In genomic region chr19:57098241-57099093, GRCm38 (mm10) we compare ENCODE assay signal across 8 mouse cellular contexts.
A peak's percentile ranks its signal among the peaks of the same experiment; 100 is the strongest.
DNase-seq lines count a peak whose midpoint lies in the region; ATAC-seq and TF ChIP-seq lines count a peak whose summit lies in the region.

No protein-coding gene starts in this region.

- peak overlapping the region; percentile 19; the same call in 1 of the 2 replicates for H3K27ac ChIP-seq in liver, adult 2 months (replicated peaks; ENCODE audit: insufficient read depth, low read depth, low read length)
- peak overlapping the region; percentile 82 for H3K27ac ChIP-seq in cerebellum, adult 2 months (ENCODE audit: insufficient read depth, low read length)
- H3K27ac ChIP-seq in intestine, postnatal 0 days (ENCODE audit: low read depth, low read length) = peak overlapping the region; percentile 46
- H3K27ac ChIP-seq in lung, embryonic 14.5 days (ENCODE audit: low read depth) = peak overlapping the region; percentile 62

- no peaks in the 10 kb centered on the region for H3K27me3 ChIP-seq in liver, adult 2 months (ENCODE audit: control insufficient read depth, insufficient read depth, low read length)
- H3K27me3 ChIP-seq in cerebellum, adult 2 months (ENCODE audit: control insufficient read depth, insufficient read depth, low read length) = no peaks in the 10 kb centered on the region
- no peaks in the 10 kb centered on the region for H3K27me3 ChIP-seq in intestine, postnatal 0 days (replicated peaks; ENCODE audit: control insufficient read depth, insufficient read depth, low read length)
- no peaks in the 10 kb centered on the region for H3K27me3 ChIP-seq in lung, embryonic 14.5 days (ENCODE audit: insufficient read depth, low read length)

- no peaks in the 10 kb centered on the region; the same call in 1 of the 2 replicates for H3K79me2 ChIP-seq in liver, adult 2 months (ENCODE audit: control insufficient read depth, insufficient read depth, low read length)

- TF ChIP-seq CTCF in liver, adult 2 months (IDR thresholded peaks at IDR 0.05; ENCODE audit: low read depth, low read length) = no peak
- no peak for TF ChIP-seq CTCF in cerebellum, adult 2 months (IDR thresholded peaks at IDR 0.05; ENCODE audit: borderline replicate concordance, insufficient read depth, low read depth, low read length)
- peak; percentile 48 for TF ChIP-seq CTCF in intestine, postnatal 0 days (IDR thresholded peaks at IDR 0.05; ENCODE audit: low read depth)
- TF ChIP-seq CTCF in lung, embryonic 14.5 days (IDR thresholded peaks at IDR 0.05; ENCODE audit: low read depth) = peak; percentile 26; the same call in 1 of the 2 replicates

- peaks cover 12% of the 10 kb centered on the region for H3K4me1 ChIP-seq in liver, adult 2 months (ENCODE audit: control insufficient read depth, insufficient read depth, low read length)
- H3K4me1 ChIP-seq in cerebellum, adult 2 months (ENCODE audit: control insufficient read depth, insufficient read depth, low read length) = peaks cover 32% of the 10 kb centered on the region
- H3K4me1 ChIP-seq in intestine, postnatal 0 days (replicated peaks; ENCODE audit: control insufficient read depth, insufficient read depth, low read length) = peaks cover 4% of the 10 kb centered on the region; the same call in 1 of the 2 replicates
- 0 out of 2 replicates have a peak, but pooled peaks cover 1% of the 10 kb centered on the region for H3K4me1 ChIP-seq in lung, embryonic 14.5 days (ENCODE audit: insufficient read depth)

- H3K4me2 ChIP-seq in intestine, postnatal 0 days (replicated peaks; ENCODE audit: low read depth) = no peak overlapping the region
- H3K4me2 ChIP-seq in lung, embryonic 14.5 days = no peak overlapping the region

- no peaks in the 10 kb centered on the region for H3K36me3 ChIP-seq in liver, adult 2 months (ENCODE audit: control insufficient read depth, insufficient read depth, low read length)
- no peaks in the 10 kb centered on the region for H3K36me3 ChIP-seq in intestine, postnatal 0 days (ENCODE audit: control insufficient read depth, insufficient read depth)
- no peaks in the 10 kb centered on the region for H3K36me3 ChIP-seq in lung, embryonic 14.5 days (ENCODE audit: insufficient read depth)

- ATAC-seq in intestine, postnatal 0 days = no peak
- ATAC-seq in lung, embryonic 14.5 days (ENCODE audit: insufficient read depth) = peak; percentile 55; the same call in 1 of the 2 replicates
- ATAC-seq in monocyte, adult 5-6 weeks (replicated peaks; ENCODE audit: insufficient number of reproducible peaks, low FRiP score, low TSS enrichment, poor library complexity, severe bottlenecking) = no peak

- no peak for TF ChIP-seq POLR2A in liver, adult 2 months (IDR thresholded peaks at IDR 0.05; ENCODE audit: extremely low read depth, insufficient read depth, low read length)
- no peak for TF ChIP-seq POLR2A in cerebellum, adult 2 months (IDR thresholded peaks at IDR 0.05; ENCODE audit: borderline replicate concordance, insufficient read depth, low read length)

- peak; percentile 55 for DNase-seq in liver, adult 2 months (ENCODE audit: extremely low read depth, low read depth, low spot score)
- no peak for DNase-seq in liver
- DNase-seq in cerebellum, adult 2 months = peak; percentile 74 to 90
- peak; percentile 39 to 44 for DNase-seq in gastrocnemius, adult 8-10 months (ENCODE audit: low spot score in 2 of 2)
- DNase-seq in lung, embryonic 14.5 days = peak; percentile 68
- DNase-seq in thymus, postnatal 4 days = no peak

- H3K9me3 ChIP-seq in intestine, postnatal 0 days (ENCODE audit: control insufficient read depth) = no peaks in the 10 kb centered on the region
- H3K9me3 ChIP-seq in lung, embryonic 14.5 days (ENCODE audit: low read depth, low read length) = no peaks in the 10 kb centered on the region

- WGBS in liver, adult 2 months = 46% methylated on average over 14 of the region's 14 CpGs
- 11% methylated on average over 14 of the region's 14 CpGs for WGBS in cerebellum, adult 2 months
- whole genome bisulfite sequencing in intestine, postnatal 0 days = 48% methylated on average over 14 of the region's 14 CpGs
- WGBS in lung, embryonic 14.5 days = 32% methylated on average over 14 of the region's 14 CpGs

- H3K4me3 ChIP-seq in liver, adult 2 months (ENCODE audit: insufficient read depth, low read depth, low read length) = no peak overlapping the region
- no peak overlapping the region for H3K4me3 ChIP-seq in cerebellum, adult 2 months (replicated peaks; ENCODE audit: insufficient read depth, low read depth, low read length)
- H3K4me3 ChIP-seq in intestine, postnatal 0 days (ENCODE audit: low read depth, low read length) = no peak overlapping the region
- no peak overlapping the region for H3K4me3 ChIP-seq in lung, embryonic 14.5 days (ENCODE audit: low read depth, low read length)

- no peak overlapping the region for H3K9ac ChIP-seq in liver, adult 2 months (ENCODE audit: low read depth, low read length)
- H3K9ac ChIP-seq in intestine, postnatal 0 days (ENCODE audit: low read depth, low read length) = no peak overlapping the region
- H3K9ac ChIP-seq in lung, embryonic 14.5 days = no peak overlapping the region

Comparison
In these comparisons a context has a peak if more than half of its experiments do, and no peak if none do; other contexts are left out.
1. DNase-seq: peak in liver, adult 2 months (single experiment), cerebellum, adult 2 months (2 of 2), gastrocnemius, adult 8-10 months (2 of 2) and lung, embryonic 14.5 days (single experiment); none in liver (single experiment) and thymus, postnatal 4 days (single experiment).
2. H3K27ac ChIP-seq: peak in every context shown above with its lines; median percentile 82 in cerebellum, adult 2 months; 62 in lung, embryonic 14.5 days; 46 in intestine, postnatal 0 days; 19 in liver, adult 2 months.
3. CTCF ChIP-seq: peak in intestine, postnatal 0 days (single experiment) and lung, embryonic 14.5 days (single experiment); none in liver, adult 2 months (single experiment) and cerebellum, adult 2 months (single experiment).